Mouse (Mus musculus): Measurements from ENCODE around the gene Ptdss2. TPM values are rescaled to one million over a fixed set of nuclear protein-coding genes. Genes with fewer than 3 reads are reported as not detected.

Ptdss2 gene
- polyA plus RNA-seq, 1 experiment = 20.5 TPM

- H3K27me3 ChIP-seq (ENCODE audit: control insufficient read depth, insufficient read depth, insufficient read length) = peaks cover 8% of the 10 kb centered on the region
- H3K36me3 ChIP-seq (ENCODE audit: control insufficient read depth, insufficient read depth) = no peaks in the 10 kb centered on the region
- H3K4me3 ChIP-seq (ENCODE audit: insufficient read depth, poor library complexity, severe bottlenecking) = no peak overlapping the region
- no peak overlapping the region for H3ac ChIP-seq (ENCODE audit: control insufficient read depth, insufficient read length, low read depth)
- H3K79me3 ChIP-seq (ENCODE audit: low read depth) = no peaks in the 10 kb centered on the region
- TF ChIP-seq MYOD1 (IDR thresholded peaks at IDR 0.05; ENCODE audit: control insufficient read depth, insufficient read length, low read depth) (peak; percentile 86), FOSL1 (IDR thresholded peaks at IDR 0.05; ENCODE audit: insufficient read depth, low read length, poor library complexity, severe bottlenecking) (no peak), USF1 (IDR thresholded peaks at IDR 0.05; ENCODE audit: low read depth) (no peak), CEBPB (IDR thresholded peaks at IDR 0.05; ENCODE audit: low read depth) (no peak)
- no peaks in the 10 kb centered on the region for H3K79me2 ChIP-seq (ENCODE audit: control insufficient read depth, insufficient read depth)
Observed at GRCm38 (mm10) chr7:141096021-141096420, 26.2 kb upstream of the Ptdss2 start.

GRCm38 (mm10) chr7:141096649-141097056 is 25.5 kb upstream of the Ptdss2 start:
- Histone ChIP-seq H3K79me2 (ENCODE audit: control insufficient read depth, insufficient read depth) (no peaks in the 10 kb centered on the region), H3K4me3 (ENCODE audit: insufficient read depth, poor library complexity, severe bottlenecking) (peak overlapping the region; percentile 11), H3ac (ENCODE audit: control insufficient read depth, insufficient read length, low read depth) (peak overlapping the region; percentile 16), H3K27me3 (ENCODE audit: control insufficient read depth, insufficient read depth, insufficient read length) (peaks cover 10% of the 10 kb centered on the region), H3K79me3 (ENCODE audit: low read depth) (no peaks in the 10 kb centered on the region), H3K36me3 (ENCODE audit: control insufficient read depth, insufficient read depth) (no peaks in the 10 kb centered on the region)
- TF ChIP-seq CTCF (IDR thresholded peaks at IDR 0.05; ENCODE audit: control insufficient read depth, insufficient read depth, insufficient read length) (no peak), FOSL1 (IDR thresholded peaks at IDR 0.05; ENCODE audit: insufficient read depth, low read length, poor library complexity, severe bottlenecking) (no peak), MAX (IDR thresholded peaks at IDR 0.05) (no peak), MYOG (IDR thresholded peaks at IDR 0.05; ENCODE audit: control insufficient read depth, extremely low read depth, insufficient read length) (no peak), MYOD1 (IDR thresholded peaks at IDR 0.05; ENCODE audit: control insufficient read depth, insufficient read length, low read depth) (no peak), USF1 (IDR thresholded peaks at IDR 0.05; ENCODE audit: low read depth) (no peak), CEBPB (IDR thresholded peaks at IDR 0.05; ENCODE audit: low read depth) (no peak)

GRCm38 (mm10) chr7:141097177-141097576 is 25.0 kb upstream of the Ptdss2 start:
- H3K4me3 ChIP-seq (ENCODE audit: insufficient read depth, poor library complexity, severe bottlenecking) = no peak overlapping the region
- no peak overlapping the region for H3ac ChIP-seq (ENCODE audit: control insufficient read depth, insufficient read length, low read depth)
- H3K79me3 ChIP-seq (ENCODE audit: low read depth) = no peaks in the 10 kb centered on the region
- no peaks in the 10 kb centered on the region for H3K79me2 ChIP-seq (ENCODE audit: control insufficient read depth, insufficient read depth)
- TF ChIP-seq USF1 (IDR thresholded peaks at IDR 0.05; ENCODE audit: low read depth) (no peak), FOSL1 (IDR thresholded peaks at IDR 0.05; ENCODE audit: insufficient read depth, low read length, poor library complexity, severe bottlenecking) (no peak), MYOG (IDR thresholded peaks at IDR 0.05; ENCODE audit: control insufficient read depth, extremely low read depth, insufficient read length) (no peak), CEBPB (IDR thresholded peaks at IDR 0.05; ENCODE audit: low read depth) (no peak), MAX (IDR thresholded peaks at IDR 0.05) (no peak), CTCF (IDR thresholded peaks at IDR 0.05; ENCODE audit: control insufficient read depth, insufficient read depth, insufficient read length) (no peak), MYOD1 (IDR thresholded peaks at IDR 0.05; ENCODE audit: control insufficient read depth, insufficient read length, low read depth) (no peak)
- H3K36me3 ChIP-seq (ENCODE audit: control insufficient read depth, insufficient read depth) = no peaks in the 10 kb centered on the region
- H3K27me3 ChIP-seq (ENCODE audit: control insufficient read depth, insufficient read depth, insufficient read length) = peaks cover 14% of the 10 kb centered on the region

GRCm38 (mm10) chr7:141099911-141100691 is 22.1 kb upstream of the Ptdss2 start, which contains the start of gene Sigirr:
Sigirr (minus strand) TSS chr7:141100572.
- TF ChIP-seq CEBPB (IDR thresholded peaks at IDR 0.05; ENCODE audit: low read depth) = no peak
- no peak for TF ChIP-seq MYOD1 (IDR thresholded peaks at IDR 0.05; ENCODE audit: control insufficient read depth, insufficient read length, low read depth)
- no peak for TF ChIP-seq FOSL1 (IDR thresholded peaks at IDR 0.05; ENCODE audit: insufficient read depth, low read length, poor library complexity, severe bottlenecking)
- no peak for TF ChIP-seq CTCF (IDR thresholded peaks at IDR 0.05; ENCODE audit: control insufficient read depth, insufficient read depth, insufficient read length)
- no peak for TF ChIP-seq USF1 (IDR thresholded peaks at IDR 0.05; ENCODE audit: low read depth)
- no peak for TF ChIP-seq MAX (IDR thresholded peaks at IDR 0.05)
- no peak for TF ChIP-seq MYOG (IDR thresholded peaks at IDR 0.05; ENCODE audit: control insufficient read depth, extremely low read depth, insufficient read length)
- Histone ChIP-seq H3K4me3 (ENCODE audit: insufficient read depth, poor library complexity, severe bottlenecking) (no peak within 1 kb of the TSS), H3K36me3 (ENCODE audit: control insufficient read depth, insufficient read depth) (no peaks in the 10 kb centered on the region), H3ac (ENCODE audit: control insufficient read depth, insufficient read length, low read depth) (no peak within 1 kb of the TSS), H3K79me2 (ENCODE audit: control insufficient read depth, insufficient read depth) (no peaks in the 10 kb centered on the region), H3K27me3 (ENCODE audit: control insufficient read depth, insufficient read depth, insufficient read length) (peaks cover 19% of the 10 kb centered on the region), H3K79me3 (ENCODE audit: low read depth) (no peaks in the 10 kb centered on the region)

- H3K79me3 ChIP-seq (ENCODE audit: low read depth) = no peaks in the 10 kb centered on the region
- no peak overlapping the region for H3ac ChIP-seq (ENCODE audit: control insufficient read depth, insufficient read length, low read depth)
- H3K79me2 ChIP-seq (ENCODE audit: control insufficient read depth, insufficient read depth) = no peaks in the 10 kb centered on the region
- H3K27me3 ChIP-seq (ENCODE audit: control insufficient read depth, insufficient read depth, insufficient read length) = peaks cover 23% of the 10 kb centered on the region
- no peak for TF ChIP-seq MYOG (IDR thresholded peaks at IDR 0.05; ENCODE audit: control insufficient read depth, extremely low read depth, insufficient read length)
- no peak for TF ChIP-seq USF1 (IDR thresholded peaks at IDR 0.05; ENCODE audit: low read depth)
- TF ChIP-seq MYOD1 (IDR thresholded peaks at IDR 0.05; ENCODE audit: control insufficient read depth, insufficient read length, low read depth) = no peak
- no peak overlapping the region for H3K4me3 ChIP-seq (ENCODE audit: insufficient read depth, poor library complexity, severe bottlenecking)
- H3K36me3 ChIP-seq (ENCODE audit: control insufficient read depth, insufficient read depth) = no peaks in the 10 kb centered on the region
Observed at GRCm38 (mm10) chr7:141103161-141103560, 19.0 kb upstream of the Ptdss2 start.

- H3ac ChIP-seq (ENCODE audit: control insufficient read depth, insufficient read length, low read depth) = no peak overlapping the region
- H3K36me3 ChIP-seq (ENCODE audit: control insufficient read depth, insufficient read depth) = no peaks in the 10 kb centered on the region
- TF ChIP-seq CEBPB (IDR thresholded peaks at IDR 0.05; ENCODE audit: low read depth) (no peak), MYOD1 (IDR thresholded peaks at IDR 0.05; ENCODE audit: control insufficient read depth, insufficient read length, low read depth) (no peak)
- no peaks in the 10 kb centered on the region for H3K79me3 ChIP-seq (ENCODE audit: low read depth)
- no peak overlapping the region for H3K4me3 ChIP-seq (ENCODE audit: insufficient read depth, poor library complexity, severe bottlenecking)
- no peaks in the 10 kb centered on the region for H3K79me2 ChIP-seq (ENCODE audit: control insufficient read depth, insufficient read depth)
- H3K27me3 ChIP-seq (ENCODE audit: control insufficient read depth, insufficient read depth, insufficient read length) = peaks cover 24% of the 10 kb centered on the region
Observed at GRCm38 (mm10) chr7:141115874-141116273, 6.3 kb upstream of the Ptdss2 start.

Measured in C2C12 (cell line).